Mouse (Mus musculus) fat pad, adult 2 months (tissue): ENCODE data around the gene Sergef.
A peak's percentile ranks its signal among the peaks of the same experiment; 100 is the strongest.

Experiments
- DNase-seq: peaks from one replicate; pipeline ENCODE4 v3.0.0-alpha.2; 2011; ENCODE audit warnings: low read depth, low spot score; ENCODE audit errors: extremely low read depth

Sergef gene

DNA sequence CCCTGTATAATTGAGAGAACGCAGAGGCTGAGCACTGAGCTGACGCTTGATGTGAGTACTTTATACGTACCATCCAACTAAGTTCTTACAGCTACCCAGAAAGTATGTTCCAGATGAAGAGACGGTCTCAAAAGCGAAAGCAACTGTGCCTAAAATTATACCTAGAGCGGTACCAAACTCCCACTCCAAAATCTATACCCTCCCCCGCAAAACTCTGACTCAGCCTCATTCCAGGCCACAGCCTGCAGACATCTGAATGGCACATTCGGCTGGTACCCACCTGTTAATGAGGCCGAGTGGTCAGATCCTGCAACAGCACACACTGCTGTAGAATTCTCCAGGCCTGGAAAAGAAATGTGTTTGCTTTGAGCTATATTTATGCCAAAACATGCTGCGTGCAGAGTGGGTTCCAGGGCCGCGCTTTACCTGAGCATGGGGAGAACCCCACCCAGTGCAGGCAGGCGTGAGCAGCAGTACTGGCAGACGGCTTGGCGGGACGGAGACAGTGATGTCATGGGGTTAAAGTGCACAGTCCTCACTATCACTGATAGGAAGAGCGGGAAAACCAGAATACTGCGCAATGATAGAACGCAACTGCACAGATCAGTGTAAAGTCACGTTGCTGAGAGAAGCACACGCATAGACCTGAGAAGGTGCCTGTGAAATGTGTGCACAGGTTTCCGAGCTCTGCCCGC, 21.0 kb downstream of the Sergef start:
- DNase-seq, result no peak

DNA sequence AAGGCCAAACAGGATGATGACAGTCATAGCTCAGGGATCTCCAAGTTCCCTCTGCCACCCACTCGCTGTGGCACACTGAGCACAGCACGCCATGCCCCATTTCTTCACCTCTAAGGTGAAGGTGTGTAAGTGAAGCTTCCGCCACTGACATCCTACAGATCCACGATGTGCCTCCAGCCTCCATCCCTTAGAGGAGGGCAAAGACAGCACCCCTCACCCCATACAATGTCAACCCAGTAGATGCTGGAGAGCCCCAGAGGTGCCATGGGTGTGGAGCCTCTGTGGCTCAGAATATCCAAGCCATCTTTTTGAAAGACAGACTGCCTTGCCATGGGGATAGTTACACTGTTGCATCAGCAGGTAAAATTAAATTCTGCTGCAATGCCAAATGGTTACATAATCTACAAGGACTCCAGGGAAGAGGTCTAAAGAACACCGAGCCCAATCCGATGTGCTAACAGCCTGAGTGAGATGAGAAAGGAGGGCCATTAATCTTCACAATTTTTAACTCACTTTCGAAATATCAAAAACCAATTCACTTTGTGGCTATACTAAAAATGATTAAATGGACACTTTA, 23.1 kb downstream of the Sergef start:
- DNase-seq, result peak; percentile 34

DNA sequence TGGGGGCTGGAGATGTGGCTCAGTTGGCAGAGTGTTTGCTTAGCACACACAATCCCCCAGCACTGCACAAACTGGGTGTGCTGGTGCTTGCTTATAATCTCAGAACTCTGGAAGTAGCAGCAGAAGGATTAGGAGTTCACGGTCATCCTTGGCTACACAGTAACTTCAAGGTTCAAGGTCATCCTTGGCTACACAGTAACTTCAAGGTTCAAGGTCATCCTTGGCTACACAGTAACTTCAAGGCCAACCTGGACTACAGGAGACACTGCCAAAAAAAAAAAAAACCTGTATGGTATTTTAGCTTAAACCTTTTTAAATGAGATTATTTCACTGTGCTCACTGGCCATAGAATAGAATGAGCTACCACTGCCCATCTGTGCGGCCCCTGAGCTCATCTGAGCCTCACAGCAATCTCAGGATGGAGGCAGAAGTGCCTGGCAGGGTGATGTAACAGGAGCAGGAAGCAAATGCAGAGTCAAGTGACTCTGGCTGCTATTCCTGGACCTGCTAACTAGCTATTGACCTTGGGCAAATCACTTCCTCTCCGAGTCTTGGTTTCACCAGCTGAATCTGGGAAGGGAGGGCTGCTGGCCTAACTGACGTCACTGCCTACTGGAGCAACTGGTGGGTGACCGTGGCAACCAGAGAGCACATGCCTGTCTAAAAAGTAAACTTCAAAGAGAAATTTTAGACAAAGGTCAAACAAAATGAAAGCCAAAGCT, 24.2 kb downstream of the Sergef start:
- no peak for DNase-seq

DNA sequence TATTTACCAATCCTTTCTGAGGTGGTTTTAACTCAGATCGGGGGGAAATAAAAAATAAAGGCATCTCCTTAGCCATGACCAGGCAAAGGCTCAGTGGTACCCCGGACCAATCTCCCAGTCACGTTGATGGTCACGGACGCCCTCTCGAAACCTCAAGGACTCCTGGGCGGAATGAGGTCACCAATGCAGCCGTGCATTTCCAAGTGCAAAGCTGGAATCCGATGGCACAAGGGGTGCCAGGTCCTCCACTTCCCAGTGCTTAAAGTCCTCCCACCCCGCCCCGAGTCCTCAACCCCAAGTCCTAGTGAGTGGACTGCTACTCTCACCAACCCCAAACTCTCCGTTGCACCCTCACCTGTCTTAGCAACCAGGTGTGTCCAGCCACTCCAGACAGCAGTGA, 25.3 kb downstream of the Sergef start:
- no peak for DNase-seq

DNA sequence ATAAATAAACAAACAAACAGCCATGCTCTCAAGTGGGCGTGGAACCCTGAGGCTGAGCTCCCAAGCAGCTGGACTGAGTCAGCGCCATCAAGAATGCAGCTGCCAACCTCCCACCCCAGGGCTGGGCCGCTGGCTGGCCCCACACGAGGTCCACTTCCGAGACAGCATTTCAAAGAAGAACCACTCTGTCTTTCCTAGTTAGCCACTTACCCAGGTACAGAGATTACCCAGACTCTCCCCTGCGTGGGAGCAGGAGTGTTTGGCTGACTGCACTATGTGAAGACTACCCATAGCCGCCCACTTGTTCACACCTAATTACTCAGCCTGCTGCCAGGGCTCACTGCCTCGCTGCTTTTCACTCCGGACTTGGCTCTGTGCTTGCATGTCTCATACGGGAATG, 26.5 kb downstream of the Sergef start:
- DNase-seq, result peak; percentile 14

DNA sequence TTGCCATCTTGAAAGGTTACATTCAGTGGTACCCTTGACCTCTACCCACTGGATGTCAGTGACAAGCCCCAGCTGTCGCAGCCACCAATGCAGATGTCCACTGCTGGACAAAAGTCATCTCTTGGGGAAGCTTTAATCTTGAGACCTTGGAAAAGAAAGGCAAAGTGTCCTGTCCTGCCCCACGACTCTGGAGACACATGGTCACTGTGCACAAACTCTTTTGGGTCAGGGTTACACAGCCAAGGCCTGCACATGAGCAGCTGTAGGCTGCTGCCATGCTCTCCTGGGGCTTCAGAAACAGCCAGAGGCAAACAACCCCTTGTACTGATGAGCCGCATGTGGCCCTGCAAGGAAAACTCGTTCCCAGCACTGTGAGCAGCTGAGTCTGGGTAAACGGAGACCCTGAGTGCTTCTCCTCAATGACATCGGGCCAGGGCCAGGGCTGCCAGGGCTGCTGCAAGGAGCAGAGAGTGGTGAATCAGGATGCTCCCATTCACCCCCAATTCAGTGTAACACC, 27.1 kb downstream of the Sergef start:
- no peak for DNase-seq

DNA sequence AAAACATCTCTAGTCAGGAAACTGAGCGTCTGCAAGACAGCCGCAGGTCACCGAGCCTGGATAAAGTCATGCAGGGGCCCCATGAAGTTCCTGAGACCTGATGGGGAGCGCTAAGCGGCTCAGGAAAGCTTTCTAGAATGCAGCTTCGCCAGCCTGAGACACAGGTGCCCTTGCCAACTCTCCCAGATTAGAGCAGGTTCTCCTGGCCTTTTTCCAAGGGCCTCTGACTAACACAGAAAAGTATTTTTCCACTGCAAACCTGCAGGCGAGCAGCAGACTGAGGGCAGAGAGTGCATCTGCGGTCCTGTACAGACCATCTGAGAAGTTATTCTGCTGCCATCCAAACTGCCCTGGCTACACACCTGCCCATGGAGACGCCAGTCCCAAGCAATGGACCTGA, 27.6 kb downstream of the Sergef start:
- peak; percentile 8 for DNase-seq

DNA sequence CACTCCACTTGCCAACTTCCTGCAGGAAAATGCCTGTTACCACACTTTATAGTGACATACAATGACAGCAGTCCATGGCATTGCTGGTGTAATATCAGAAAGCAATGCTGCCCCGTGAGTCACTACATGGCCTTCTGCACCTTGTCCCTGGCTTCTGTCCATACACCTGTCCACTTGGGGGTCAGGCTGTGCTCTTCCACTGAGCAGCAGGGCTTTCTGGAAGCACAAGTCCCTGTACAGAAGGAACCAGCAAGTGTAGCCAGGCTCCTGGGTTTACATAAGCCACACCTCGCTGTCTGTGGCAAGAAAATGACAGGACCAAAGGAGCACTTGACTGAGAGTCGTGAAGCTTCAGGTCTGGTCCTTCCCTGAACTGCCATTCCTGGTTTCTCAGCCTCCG, 30.3 kb downstream of the Sergef start:
- no peak for DNase-seq

DNA sequence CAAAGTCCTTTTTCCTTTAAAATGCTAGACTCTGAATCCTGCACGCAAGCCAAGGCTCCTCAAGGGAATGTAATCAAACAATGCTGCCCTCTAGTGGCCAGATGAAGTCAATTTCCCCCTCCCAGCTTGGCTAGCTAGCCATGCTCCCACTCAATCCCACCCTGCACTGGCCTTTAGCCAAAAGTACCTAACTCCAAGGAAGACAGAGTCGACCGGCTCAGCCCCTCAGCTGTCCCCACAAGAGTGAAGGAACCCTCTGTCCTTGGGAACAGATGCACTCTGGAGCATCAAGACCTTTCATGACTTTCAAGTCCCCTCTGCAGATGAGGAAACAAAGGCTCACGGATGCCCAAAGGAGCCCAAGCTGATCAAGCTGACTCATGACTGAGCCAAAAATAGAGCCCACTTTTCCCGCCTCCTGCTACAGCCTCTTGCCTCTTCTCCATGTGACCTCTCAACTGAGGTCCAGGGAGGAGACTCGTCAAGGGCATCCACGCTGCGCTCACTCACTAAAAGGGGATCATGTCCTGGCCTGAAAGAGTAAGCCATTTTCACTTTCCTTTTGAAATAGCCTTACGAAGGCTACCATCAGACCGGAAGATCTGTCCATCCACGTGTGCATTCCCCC, 32.1 kb downstream of the Sergef start:
- DNase-seq, result no peak

DNA sequence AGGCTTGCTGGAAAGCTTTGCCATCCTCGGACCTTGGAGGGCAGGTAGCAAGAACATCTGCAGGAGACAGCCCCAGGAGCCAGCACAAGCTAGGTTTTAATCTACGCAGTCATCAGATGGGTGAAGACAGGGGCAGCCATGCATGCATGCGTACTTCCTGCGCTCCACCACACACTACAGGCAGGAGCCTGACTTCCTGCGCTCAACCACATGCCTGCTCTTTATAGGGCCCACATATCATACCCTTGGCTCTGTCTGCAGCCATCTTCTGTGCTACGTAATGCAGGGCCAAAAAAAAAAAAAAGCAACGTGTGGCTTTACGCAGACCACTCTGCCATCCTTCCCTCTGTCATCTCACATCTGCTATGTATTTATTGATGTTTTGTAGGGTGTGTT, 32.6 kb downstream of the Sergef start:
- no peak for DNase-seq

DNA sequence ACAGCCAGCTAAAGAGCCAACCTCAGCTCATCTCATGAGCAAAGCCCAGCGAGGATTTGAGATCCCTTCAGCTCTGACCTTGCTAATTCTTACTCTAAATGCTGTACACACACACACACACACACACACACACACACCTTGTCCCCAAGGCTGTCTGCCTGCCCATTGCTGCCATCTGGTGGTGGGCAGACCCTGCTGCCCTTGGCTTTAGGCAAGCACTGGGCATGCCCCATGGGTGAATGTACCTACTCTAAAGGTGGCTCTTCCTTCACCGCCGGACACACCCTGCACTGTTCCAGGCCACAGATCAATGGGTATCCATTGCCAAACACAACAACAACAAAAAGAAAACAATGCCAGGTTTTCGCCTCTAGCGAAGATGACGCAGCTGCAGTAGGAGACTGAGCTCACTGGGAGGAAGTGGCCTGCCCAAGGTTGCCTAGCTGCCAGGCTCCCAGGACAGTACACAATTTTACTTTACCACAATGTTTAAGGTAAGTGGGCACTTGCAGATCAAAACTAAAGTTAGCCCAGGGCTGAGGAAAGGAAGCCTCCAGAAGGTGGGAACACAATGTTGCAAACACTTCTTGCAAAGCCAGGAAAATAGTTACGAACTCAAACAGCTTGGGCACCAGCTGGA, 33.1 kb downstream of the Sergef start:
- DNase-seq, result no peak

DNA sequence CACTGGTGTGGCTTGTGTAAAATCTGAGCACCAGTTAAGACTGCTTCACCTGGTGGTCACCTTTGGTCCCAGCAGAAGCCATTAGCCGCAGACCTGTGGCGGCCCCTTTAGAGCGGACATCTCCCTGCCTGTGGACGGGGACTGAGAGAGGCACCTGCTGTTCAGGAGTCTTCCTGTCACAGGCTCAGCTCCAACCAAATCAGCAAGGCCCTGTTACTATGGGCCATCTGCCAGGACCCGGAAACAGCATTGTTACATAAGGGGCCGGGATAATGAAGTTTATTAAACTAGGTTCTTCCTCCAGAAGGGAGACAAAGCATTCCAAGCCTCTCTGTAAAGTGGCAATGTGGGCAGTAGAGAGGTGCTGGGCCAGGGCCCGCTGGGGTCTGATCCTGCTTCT, 36.6 kb downstream of the Sergef start:
- DNase-seq, result no peak

DNA sequence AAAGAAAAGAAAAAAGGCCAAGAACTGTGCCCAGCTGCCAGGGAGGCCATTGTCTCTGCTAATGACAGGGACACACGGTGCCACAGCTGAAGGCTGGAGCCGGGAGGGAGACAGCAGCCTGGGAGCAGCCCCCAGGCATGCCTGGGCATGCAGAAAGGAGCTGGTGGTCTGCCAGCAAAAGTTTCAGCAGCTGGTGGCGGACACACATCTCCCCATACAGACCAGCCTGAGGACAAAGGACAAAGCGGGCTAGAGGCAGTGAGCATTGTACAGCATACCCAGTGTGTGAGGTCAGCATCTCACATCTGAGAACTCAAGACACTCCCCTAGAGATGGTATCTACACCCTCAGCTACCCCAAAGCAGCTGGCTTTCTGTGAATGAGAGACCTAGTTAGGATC, 37.5 kb downstream of the Sergef start:
- DNase-seq, result no peak

DNA sequence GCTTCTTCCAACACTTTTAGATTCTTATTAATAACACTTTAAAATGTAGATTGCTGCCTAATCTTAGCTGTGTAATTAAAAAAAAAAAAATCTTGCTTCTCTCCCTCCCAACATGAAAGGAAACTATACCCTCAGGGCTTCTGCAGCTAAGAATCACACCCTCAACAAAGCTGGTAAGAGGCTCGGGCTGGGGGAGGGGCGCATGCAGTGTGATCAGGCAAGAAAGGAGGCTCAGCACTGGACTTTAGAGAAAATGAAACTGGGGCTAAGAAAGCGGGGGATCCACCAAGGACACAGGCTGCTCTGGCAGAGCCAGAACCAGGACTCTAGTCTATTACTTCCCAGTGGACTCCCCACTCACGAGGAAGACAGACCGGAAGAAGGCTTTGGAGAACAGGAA, 38.5 kb downstream of the Sergef start:
- DNase-seq, result no peak

DNA sequence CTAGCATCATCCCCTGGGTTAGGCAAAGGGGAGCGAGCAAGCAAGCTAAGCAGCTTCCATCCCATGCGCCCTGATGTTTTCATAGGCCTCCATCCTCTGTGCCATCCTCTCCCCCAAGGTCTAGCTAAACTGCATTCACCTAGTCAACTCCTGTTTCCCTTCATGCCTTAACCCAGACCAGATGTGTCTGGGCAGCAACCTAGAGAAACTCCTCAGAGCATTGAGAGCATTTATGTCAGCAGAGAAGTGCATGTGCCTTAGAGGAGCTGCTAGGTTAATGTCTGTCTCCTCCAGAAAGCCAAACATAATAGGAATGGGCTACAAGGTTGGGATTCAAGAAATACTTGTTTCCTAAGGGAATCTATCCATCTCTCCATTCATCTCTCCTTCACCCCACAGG, 42.6 kb downstream of the Sergef start:
- DNase-seq, result no peak

DNA sequence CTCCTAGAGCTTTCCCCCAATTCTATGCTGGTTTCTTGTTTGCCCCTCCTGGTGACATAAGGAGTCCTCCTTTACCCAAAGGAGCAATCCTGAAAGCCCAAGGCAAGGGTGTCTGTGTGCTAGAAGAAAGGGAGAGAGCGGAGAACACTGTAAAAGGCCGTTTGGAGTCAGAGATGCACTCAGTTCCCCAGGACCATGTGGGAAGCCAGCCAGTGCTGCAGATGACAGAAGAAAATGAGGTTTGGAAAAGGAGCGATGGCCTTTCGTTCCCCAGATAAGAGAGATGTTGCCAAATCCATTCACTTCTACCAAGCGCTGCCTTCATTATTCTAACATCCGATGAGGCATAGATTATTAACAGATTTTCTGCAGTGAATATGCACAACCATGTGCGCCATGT, 48.1 kb downstream of the Sergef start:
- DNase-seq, result no peak

DNA sequence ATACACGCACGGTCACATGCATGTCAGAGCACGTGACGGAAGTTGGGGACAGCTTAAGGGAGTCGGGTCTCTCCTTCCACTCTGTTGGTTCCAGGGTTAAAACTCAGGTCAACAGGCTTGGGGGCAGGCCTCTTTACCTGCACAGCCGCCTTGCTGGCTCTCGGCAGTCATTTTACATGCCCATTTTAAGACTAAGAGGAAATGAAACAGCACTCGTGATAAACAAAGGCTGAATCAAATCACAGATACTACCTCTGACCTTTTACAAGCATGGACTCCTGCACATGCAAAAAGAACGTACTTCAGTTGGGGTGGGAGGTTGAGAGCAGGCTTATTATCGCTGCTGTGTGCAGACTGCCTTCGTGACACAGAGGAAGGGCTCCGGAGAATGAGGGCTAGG, 50.4 kb downstream of the Sergef start:
- DNase-seq, result no peak

DNA sequence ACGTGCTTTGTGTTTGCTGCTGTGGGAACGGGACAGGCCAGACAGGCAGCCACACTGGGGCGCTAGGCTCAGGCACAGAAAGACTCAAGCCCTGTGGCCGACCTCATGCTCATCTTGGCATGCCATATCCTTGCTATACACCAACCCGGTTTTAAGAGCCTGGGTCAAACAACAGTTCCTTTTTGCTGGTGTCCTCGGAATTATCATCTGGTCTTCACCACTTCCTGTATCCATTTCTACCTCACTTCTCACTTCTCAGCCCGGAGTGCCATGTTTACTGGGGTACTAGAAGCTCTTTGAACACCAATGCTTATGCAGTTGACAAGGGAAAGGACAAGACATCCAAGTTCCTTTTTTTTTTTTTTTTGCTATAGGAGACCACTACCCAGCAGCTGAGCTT, 51.6 kb downstream of the Sergef start:
- no peak for DNase-seq

DNA sequence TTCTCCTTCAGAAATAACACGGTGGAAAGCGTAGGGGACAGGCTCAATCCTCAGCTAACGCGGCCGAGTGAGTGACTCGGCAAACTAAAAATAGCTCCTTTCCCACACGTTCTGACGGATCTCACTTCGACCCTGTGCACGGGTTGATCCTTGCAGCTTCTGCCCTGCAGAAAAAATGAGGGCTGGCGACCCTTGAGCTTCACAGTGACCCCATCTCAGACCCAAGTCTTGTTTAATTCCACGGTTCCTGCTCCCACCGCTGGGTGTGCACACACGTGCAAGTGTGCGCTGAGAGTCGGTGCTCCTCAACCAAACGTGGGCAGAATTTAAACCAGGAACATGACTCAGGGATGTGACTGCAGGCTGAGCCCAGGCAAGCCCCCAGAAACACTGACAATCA, 52.1 kb downstream of the Sergef start:
- DNase-seq, result no peak

DNA sequence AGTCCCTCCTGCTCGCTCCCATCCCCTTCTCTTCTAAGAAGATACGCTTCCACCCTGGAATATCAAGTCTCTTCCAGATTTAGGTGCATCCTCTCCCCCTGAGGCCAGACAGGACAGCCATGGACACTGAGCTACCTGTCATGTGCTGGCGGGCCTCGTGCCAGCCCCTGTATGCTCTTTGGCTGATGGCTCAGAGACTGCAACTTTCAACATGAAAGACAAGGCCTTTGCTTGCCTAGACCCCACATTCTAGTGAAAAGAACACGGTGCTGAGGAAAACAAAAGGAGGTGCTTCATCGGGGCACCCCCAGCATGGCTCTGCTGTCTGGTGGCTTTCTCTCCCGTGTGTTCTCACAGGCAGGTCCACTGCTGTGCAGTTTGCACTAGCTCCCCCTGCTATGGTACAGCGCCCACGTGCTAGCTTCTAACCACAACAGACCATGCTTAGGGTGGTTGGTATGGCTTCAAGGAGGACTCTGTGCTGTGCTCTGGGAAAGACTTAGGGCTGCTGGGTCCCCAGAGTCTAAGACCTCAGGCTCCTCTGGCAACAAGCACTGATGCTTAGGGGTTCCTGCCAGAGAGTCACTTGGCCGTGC, 52.9 kb downstream of the Sergef start:
- no peak for DNase-seq

DNA sequence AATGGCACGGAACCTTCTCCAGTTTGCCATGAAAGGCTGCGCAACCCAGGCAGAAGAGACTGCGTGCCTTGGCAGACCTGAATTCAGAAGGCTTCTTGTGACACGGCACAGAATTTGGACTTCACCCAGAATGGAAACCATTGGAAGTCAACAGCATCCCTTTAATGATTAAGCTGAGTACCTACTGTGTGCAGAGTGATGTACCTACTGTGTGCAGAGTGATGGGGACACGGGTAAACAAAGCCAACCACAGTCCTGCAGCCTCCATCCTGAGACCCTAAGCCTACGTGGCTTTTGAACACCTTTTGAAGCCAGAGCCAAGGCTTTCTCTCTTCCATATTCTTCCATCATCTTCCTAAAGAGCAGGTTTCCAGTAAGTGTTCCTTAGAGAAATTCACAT, 56.9 kb downstream of the Sergef start:
- no peak for DNase-seq
